ENCODE assay signal across 15 mouse cellular contexts in the genomic region with DNA sequence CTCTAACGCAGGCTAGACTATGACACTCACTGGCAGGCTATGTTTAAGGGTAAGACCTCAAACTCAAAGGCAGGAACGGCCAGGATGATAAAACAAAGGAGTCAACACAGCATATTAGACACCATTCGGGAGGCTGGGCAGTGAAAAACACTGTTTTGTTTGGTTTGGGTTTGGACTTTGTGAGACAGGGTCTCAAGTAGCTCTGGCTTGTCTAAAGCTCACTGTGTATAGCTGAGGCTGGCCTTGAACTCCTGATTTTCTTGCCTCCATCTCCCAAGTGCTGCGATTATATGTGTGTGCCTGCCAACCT.
DNase-seq lines count a peak whose midpoint lies in the region; ATAC-seq lines count a peak whose summit lies in the region.
"Had no signal": no experiment of that assay in that cellular context is flagged by ENCODE, and none has a peak within 500 bp of the region (broad histone marks: within the 10 kb centered on the region; RNA-seq: fewer than 3 reads in every experiment).

No protein-coding gene starts in this region.

- H3K36me3 ChIP-seq in kidney, embryonic 15.5 days, result no peaks in the 10 kb centered on the region
- peaks cover 11% of the 10 kb centered on the region for H3K36me3 ChIP-seq in forebrain, embryonic 13.5 days (ENCODE audit: poor library complexity, severe bottlenecking)
- no peaks in the 10 kb centered on the region for H3K36me3 ChIP-seq in hindbrain, embryonic 16.5 days (ENCODE audit: control insufficient read depth, insufficient read depth, low read length)
- H3K36me3 ChIP-seq in neural tube, embryonic 13.5 days, result peaks cover 20% of the 10 kb centered on the region
- H3K36me3 ChIP-seq: embryonic facial prominence, embryonic 13.5 days; liver, embryonic 12.5 days had no signal

- H3K4me1 ChIP-seq in kidney, embryonic 15.5 days, result peaks cover 19% of the 10 kb centered on the region
- H3K4me1 ChIP-seq in forebrain, embryonic 13.5 days, result peaks cover 51% of the 10 kb centered on the region
- H3K4me1 ChIP-seq in hindbrain, embryonic 16.5 days (ENCODE audit: control insufficient read depth, insufficient read depth, low read depth, low read length), result peaks cover 30% of the 10 kb centered on the region
- H3K4me1 ChIP-seq in neural tube, embryonic 13.5 days (replicated peaks), result peaks cover 65% of the 10 kb centered on the region
- H3K4me1 ChIP-seq: liver, embryonic 12.5 days had no signal

- H3K27me3 ChIP-seq in kidney, embryonic 15.5 days, result no peaks in the 10 kb centered on the region
- H3K27me3 ChIP-seq in forebrain, embryonic 13.5 days, result no peaks in the 10 kb centered on the region
- H3K27me3 ChIP-seq in hindbrain, embryonic 16.5 days (replicated peaks; ENCODE audit: control insufficient read depth, insufficient read depth, low read length), result no peaks in the 10 kb centered on the region
- no peaks in the 10 kb centered on the region for H3K27me3 ChIP-seq in neural tube, embryonic 13.5 days
- H3K27me3 ChIP-seq: embryonic facial prominence, embryonic 13.5 days; liver, embryonic 12.5 days had no signal

- ATAC-seq in kidney, embryonic 15.5 days (replicated peaks; ENCODE audit: low FRiP score), result no peak
- no peak for ATAC-seq in forebrain, embryonic 13.5 days
- no peak for ATAC-seq in hindbrain, embryonic 16.5 days
- ATAC-seq in neural tube, embryonic 13.5 days (ENCODE audit: low read depth), result peak; percentile 13; the same call in 1 of the 2 replicates
- ATAC-seq: liver, embryonic 12.5 days had no signal

- H3K27ac ChIP-seq in kidney, embryonic 15.5 days, result peak overlapping the region; percentile 7; the same call in 1 of the 2 replicates
- H3K27ac ChIP-seq in forebrain, embryonic 13.5 days, result peak overlapping the region; percentile 95
- H3K27ac ChIP-seq in hindbrain, embryonic 16.5 days (ENCODE audit: low read depth, low read length), result peak overlapping the region; percentile 82
- H3K27ac ChIP-seq in neural tube, embryonic 13.5 days (replicated peaks), result peak overlapping the region; percentile 94
- H3K27ac ChIP-seq: liver, embryonic 12.5 days had no signal

- no peak for DNase-seq in kidney, adult 18-20 months
- DNase-seq in left cerebral cortex, postnatal 36 days (ENCODE audit: low spot score in 2 of 2), result no peak
- no peak for DNase-seq in c-Kit-positive CD71-positive TER-119-positive erythroid progenitor cells, embryonic 14.5 days (ENCODE audit: low spot score)
- DNase-seq in ovary, postnatal 14 days (ENCODE audit: low spot score), result no peak
- DNase-seq: cerebellum, adult 11-12 months; heart, adult 11 months; kidney, adult 11 months; thymus, adult 18-20 months had no signal

- H3K4me2 ChIP-seq in kidney, embryonic 15.5 days, result no peak overlapping the region
- H3K4me2 ChIP-seq in forebrain, embryonic 13.5 days, result peak overlapping the region; percentile 41
- H3K4me2 ChIP-seq in hindbrain, embryonic 16.5 days (ENCODE audit: low read length), result no peak overlapping the region
- peak overlapping the region; percentile 30; the same call in 1 of the 2 replicates for H3K4me2 ChIP-seq in neural tube, embryonic 13.5 days
- H3K4me2 ChIP-seq: embryonic facial prominence, embryonic 13.5 days; liver, embryonic 12.5 days had no signal

- no peak overlapping the region for H3K9ac ChIP-seq in kidney, embryonic 15.5 days
- 0 out of 2 replicates have a peak overlapping the region, but pooled peaks have one; percentile 32 for H3K9ac ChIP-seq in forebrain, embryonic 13.5 days
- no peak overlapping the region for H3K9ac ChIP-seq in hindbrain, embryonic 16.5 days (ENCODE audit: low read depth, low read length)
- peak overlapping the region; percentile 46; the same call in 1 of the 2 replicates for H3K9ac ChIP-seq in neural tube, embryonic 13.5 days
- H3K9ac ChIP-seq: embryonic facial prominence, embryonic 13.5 days; liver, embryonic 12.5 days had no signal

- intact Hi-C loops in left cerebral cortex, postnatal 36 days (cut with DNase I), result no loop called here

- H3K4me3 ChIP-seq in kidney, embryonic 15.5 days (replicated peaks), result no peak overlapping the region
- no peak overlapping the region for H3K4me3 ChIP-seq in forebrain, embryonic 13.5 days
- no peak overlapping the region for H3K4me3 ChIP-seq in hindbrain, embryonic 16.5 days (ENCODE audit: low read length)
- no peak overlapping the region for H3K4me3 ChIP-seq in neural tube, embryonic 13.5 days
- H3K4me3 ChIP-seq: embryonic facial prominence, embryonic 13.5 days; liver, embryonic 12.5 days; myocyte had no signal

- 86% methylated on average over 4 of the region's 4 CpGs for WGBS in kidney, embryonic 15.5 days
- 28% methylated on average over 4 of the region's 4 CpGs for WGBS in forebrain, embryonic 13.5 days
- 33% methylated on average over 4 of the region's 4 CpGs for WGBS in hindbrain, embryonic 16.5 days
- WGBS in neural tube, embryonic 13.5 days, result 49% methylated on average over 4 of the region's 4 CpGs

- no peaks in the 10 kb centered on the region for H3K9me3 ChIP-seq in kidney, embryonic 15.5 days (replicated peaks)
- no peaks in the 10 kb centered on the region for H3K9me3 ChIP-seq in forebrain, embryonic 13.5 days (replicated peaks)
- no peaks in the 10 kb centered on the region for H3K9me3 ChIP-seq in hindbrain, embryonic 16.5 days (ENCODE audit: control insufficient read depth, low read length)
- no peaks in the 10 kb centered on the region for H3K9me3 ChIP-seq in neural tube, embryonic 13.5 days
- H3K9me3 ChIP-seq: embryonic facial prominence, embryonic 13.5 days; liver, embryonic 12.5 days had no signal

Comparison
In these comparisons a context has a peak if more than half of its experiments do, and no peak if none do; other contexts are left out.
1. H3K27ac ChIP-seq: peak in every context shown above with its lines; median percentile 95 in forebrain, embryonic 13.5 days; 94 in neural tube, embryonic 13.5 days; 82 in hindbrain, embryonic 16.5 days; 7 in kidney, embryonic 15.5 days.
2. H3K4me2 ChIP-seq: peak in forebrain, embryonic 13.5 days (single experiment) and neural tube, embryonic 13.5 days (single experiment); none in kidney, embryonic 15.5 days (single experiment) and hindbrain, embryonic 16.5 days (single experiment).
3. H3K9ac ChIP-seq: peak in forebrain, embryonic 13.5 days (single experiment) and neural tube, embryonic 13.5 days (single experiment); none in kidney, embryonic 15.5 days (single experiment) and hindbrain, embryonic 16.5 days (single experiment).